Mouse (Mus musculus) cerebellum, adult 2 months (tissue): ENCODE measurements around the gene 1190007I07Rik. TPM values are rescaled to one million over a fixed set of nuclear protein-coding genes. Genes with fewer than 3 reads are reported as not detected.
A peak's percentile ranks its signal among the peaks of the same experiment; 100 is the strongest.

Experiments
- DNase-seq, 2 experiments: peaks; one replicate each; pipeline ENCODE4 v3.0.0; 2021
- H3K27ac ChIP-seq: fragments of 200-500 bp; 2 replicates; pipeline ENCODE4 v1.5.1; 2012; ENCODE audit warnings: low read length, control low read depth, inconsistent platforms; ENCODE audit not compliant: insufficient read depth
- H3K27me3 ChIP-seq: fragments of 200-500 bp; 2 replicates; pipeline ENCODE4 v1.6.1; 2012; ENCODE audit warnings: inconsistent platforms, mild to moderate bottlenecking, low read length, moderate library complexity; ENCODE audit not compliant: control insufficient read depth, insufficient read depth
- H3K4me1 ChIP-seq: fragments of 200-500 bp; 2 replicates; pipeline ENCODE4 v1.6.1; 2011; ENCODE audit warnings: low read length; ENCODE audit not compliant: control insufficient read depth, insufficient read depth
- H3K4me3 ChIP-seq: fragments of 200-500 bp; replicated peaks from 2 replicates; pipeline ENCODE3; 2011; ENCODE audit warnings: mild to moderate bottlenecking, low read depth, low read length, control low read depth; ENCODE audit not compliant: insufficient read depth
- CTCF ChIP-seq: fragments of 200-500 bp; IDR thresholded peaks from 2 replicates; pipeline ENCODE4 v1.5.1; 2011; ENCODE audit warnings: low read depth, mild to moderate bottlenecking, control low read depth, low read length, moderate library complexity, borderline replicate concordance; ENCODE audit not compliant: insufficient read depth
- POLR2A ChIP-seq: fragments of 200-500 bp; IDR thresholded peaks from 2 replicates; pipeline ENCODE4 v1.6.1; 2011; ENCODE audit warnings: low read length, control low read depth, borderline replicate concordance; ENCODE audit not compliant: insufficient read depth
- WGBS: fragments of 180-500 bp; shearing (Covaris S2); methylation state at CpG from one replicate; pipeline ENCODE4 v1.1.7; 2018; 5-methylcytosine and 5-hydroxymethylcytosine counted together
- polyA plus RNA-seq: library from polyadenylated mRNA; depleted of rRNA; stranded (reverse); fragments of >200 nt; gene quantifications from 2 replicates; pipeline ENCODE4 v1.2.3, GENCODE M21; 2012

The 1190007I07Rik gene
- polyA plus RNA-seq, 1 experiment: 34.6 TPM

DNA sequence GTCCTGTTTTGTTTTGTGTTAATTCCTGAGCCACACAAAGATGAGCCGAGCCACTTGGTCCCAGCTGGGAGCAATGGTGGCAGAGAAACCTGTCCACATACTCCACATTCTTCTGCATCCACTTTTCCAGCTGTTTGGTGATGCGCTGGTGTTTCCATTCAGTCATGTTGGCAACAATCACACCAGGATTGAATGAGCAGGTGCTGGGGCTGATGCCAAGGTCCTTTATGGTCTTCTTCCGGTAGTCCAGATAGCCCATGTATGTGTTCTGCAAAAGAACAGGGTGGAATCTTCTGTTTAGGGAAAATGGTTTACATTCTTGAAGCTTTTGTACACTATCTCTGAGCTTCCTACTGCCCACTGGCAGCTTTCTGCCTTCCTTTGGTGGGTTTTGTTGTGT, 31.6 kb upstream of the 1190007I07Rik start:
- Histone ChIP-seq H3K27ac (no peak overlapping the region), H3K27me3 (no peaks in the 10 kb centered on the region), H3K4me1 (no peaks in the 10 kb centered on the region), H3K4me3 (no peak overlapping the region)
- DNase-seq: no peak
- 73% methylated on average over 3 of the region's 3 CpGs for WGBS
- TF ChIP-seq POLR2A: no peak
- no peak for TF ChIP-seq CTCF

DNA sequence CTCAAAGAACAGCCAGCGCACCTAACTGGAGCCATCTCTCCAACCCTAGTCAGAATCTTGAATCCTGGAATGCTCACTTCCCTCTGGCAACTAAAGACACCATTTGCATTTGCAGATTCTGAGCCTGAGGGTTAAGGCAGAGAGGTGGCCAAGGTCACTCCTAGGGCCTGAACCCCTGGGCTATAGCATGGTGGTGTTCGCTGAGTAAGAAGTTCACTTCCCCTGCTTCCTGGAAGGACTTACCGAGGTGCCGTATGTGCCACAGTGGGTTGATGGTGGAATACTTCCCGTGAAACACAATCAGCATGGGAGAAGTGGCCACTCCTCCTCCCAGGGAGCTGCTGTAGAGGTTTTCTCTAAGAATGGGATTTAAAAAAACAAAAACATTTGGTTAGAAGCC, 29.6 kb upstream of the 1190007I07Rik start:
- DNase-seq: no peak
- 79% methylated on average over 5 of the region's 5 CpGs for WGBS
- H3K27ac ChIP-seq: no peak overlapping the region
- no peaks in the 10 kb centered on the region for H3K27me3 ChIP-seq
- no peak overlapping the region for H3K4me3 ChIP-seq
- no peak for TF ChIP-seq CTCF
- TF ChIP-seq POLR2A: no peak
- no peaks in the 10 kb centered on the region for H3K4me1 ChIP-seq

DNA sequence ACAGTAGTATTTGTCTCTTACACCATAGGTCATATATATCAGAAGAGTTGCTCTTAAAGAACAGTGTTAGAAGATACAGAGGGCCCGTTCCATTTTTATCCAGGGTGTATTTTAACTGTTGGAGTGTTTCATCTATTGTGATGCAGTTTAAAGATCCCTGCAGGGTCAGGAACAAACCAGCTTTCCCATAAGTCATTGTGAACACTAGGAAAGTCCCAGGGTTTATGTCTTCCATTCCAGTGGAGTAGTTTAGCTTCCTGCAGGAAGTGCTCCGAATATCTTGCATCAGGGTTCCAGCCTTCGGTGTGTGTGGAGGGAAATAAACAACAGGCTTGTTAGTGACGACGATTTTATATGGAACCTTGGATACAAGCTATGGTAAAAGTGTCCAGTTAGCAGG, 28.2 kb upstream of the 1190007I07Rik start:
- TF ChIP-seq POLR2A: no peak
- no peak for TF ChIP-seq CTCF
- Histone ChIP-seq H3K4me3 (no peak overlapping the region), H3K27me3 (no peaks in the 10 kb centered on the region), H3K27ac (no peak overlapping the region), H3K4me1 (no peaks in the 10 kb centered on the region)
- 90% methylated on average over 5 of the region's 5 CpGs for WGBS
- DNase-seq: no peak

DNA sequence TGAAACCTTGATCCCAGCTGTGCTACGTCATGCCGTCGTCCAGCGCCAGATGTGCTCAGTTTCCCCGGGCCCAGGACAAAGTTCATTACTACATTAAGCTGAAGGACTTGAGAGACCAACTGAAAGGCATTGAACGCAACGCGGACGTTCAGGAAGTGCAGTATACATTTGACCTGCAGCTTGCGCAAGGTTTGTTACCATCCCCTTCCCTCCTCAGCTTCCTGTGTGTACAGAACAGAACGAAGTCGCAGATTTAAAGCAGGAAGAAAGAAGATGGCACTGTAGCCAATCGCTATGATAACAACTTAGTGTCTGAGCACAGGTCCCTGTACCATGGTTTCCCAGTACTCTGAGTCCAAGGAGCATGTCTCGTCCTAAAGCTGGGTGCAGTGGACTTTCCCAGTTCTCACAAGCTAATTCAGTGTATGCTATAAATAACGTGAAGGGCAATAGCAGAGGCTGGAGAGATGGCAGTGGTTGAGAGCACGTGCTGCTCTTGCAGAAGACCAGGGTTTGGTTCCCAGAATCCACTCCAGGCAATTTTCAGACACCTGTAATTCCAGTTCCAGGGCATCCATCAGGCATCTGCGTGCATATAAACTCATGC, 24.3 kb upstream of the 1190007I07Rik start:
- H3K27ac ChIP-seq: no peak overlapping the region
- 95% methylated on average over 17 of the region's 17 CpGs for WGBS

DNA sequence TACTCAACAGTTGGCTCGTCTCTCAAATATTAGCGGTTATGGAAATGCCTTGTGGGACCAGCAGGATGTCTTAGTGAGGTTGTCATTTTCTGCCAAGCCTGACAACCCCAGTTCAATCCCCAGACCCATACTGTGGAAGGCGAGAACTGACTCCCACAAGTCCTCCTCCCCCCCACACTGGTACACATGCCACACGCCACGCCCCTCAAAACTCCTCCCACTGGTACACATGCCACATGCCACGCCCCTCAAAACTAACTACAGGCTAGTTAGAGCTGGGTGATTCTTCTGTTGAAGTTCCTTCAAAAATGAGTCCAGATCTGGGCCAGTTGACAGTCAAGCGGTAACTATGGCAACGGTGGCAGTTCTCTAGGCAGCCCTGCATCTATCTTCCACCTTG, 23.1 kb upstream of the 1190007I07Rik start:
- no peaks in the 10 kb centered on the region for H3K4me1 ChIP-seq

More for the DNA sequence above, 24.3 kb upstream of the 1190007I07Rik start:
- H3K4me1 ChIP-seq: no peaks in the 10 kb centered on the region
- TF ChIP-seq POLR2A (no peak), CTCF (no peak)
- DNase-seq: no peak
- H3K27me3 ChIP-seq: no peaks in the 10 kb centered on the region
- H3K4me3 ChIP-seq: no peak overlapping the region

DNA sequence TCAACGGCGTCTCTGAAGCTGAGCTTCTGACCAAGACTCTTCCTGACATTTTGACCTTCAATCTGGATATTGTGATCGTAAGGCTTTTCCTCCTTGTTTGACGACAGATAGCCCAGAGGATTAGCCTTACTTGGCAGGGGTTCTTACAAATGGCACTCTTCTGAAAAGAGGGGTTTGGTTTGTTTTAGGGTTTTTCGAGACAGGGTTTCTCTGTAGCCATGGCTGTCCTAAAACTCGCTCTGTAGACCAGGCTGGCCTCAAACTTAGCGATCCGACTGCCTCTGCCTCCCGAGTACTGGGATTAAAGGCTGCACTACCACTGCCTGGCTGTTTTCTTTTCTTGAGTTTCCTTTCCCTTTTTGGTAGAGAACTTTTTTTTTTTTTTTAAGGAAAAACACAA, 18.5 kb upstream of the 1190007I07Rik start:
- H3K4me3 ChIP-seq: no peak overlapping the region
- WGBS: 92% methylated on average over 9 of the region's 9 CpGs
- TF ChIP-seq CTCF (no peak), POLR2A (no peak)
- no peaks in the 10 kb centered on the region for H3K27me3 ChIP-seq
- H3K4me1 ChIP-seq: peaks cover 4% of the 10 kb centered on the region; the same call in 1 of the 2 replicates
- H3K27ac ChIP-seq: no peak overlapping the region
- DNase-seq: no peak

More for the DNA sequence above, 23.1 kb upstream of the 1190007I07Rik start:
- no peak for DNase-seq
- no peak for TF ChIP-seq POLR2A
- TF ChIP-seq CTCF: no peak
- Histone ChIP-seq H3K27ac (no peak overlapping the region), H3K27me3 (no peaks in the 10 kb centered on the region), H3K4me3 (no peak overlapping the region)
- WGBS: 86% methylated on average over 8 of the region's 8 CpGs

DNA sequence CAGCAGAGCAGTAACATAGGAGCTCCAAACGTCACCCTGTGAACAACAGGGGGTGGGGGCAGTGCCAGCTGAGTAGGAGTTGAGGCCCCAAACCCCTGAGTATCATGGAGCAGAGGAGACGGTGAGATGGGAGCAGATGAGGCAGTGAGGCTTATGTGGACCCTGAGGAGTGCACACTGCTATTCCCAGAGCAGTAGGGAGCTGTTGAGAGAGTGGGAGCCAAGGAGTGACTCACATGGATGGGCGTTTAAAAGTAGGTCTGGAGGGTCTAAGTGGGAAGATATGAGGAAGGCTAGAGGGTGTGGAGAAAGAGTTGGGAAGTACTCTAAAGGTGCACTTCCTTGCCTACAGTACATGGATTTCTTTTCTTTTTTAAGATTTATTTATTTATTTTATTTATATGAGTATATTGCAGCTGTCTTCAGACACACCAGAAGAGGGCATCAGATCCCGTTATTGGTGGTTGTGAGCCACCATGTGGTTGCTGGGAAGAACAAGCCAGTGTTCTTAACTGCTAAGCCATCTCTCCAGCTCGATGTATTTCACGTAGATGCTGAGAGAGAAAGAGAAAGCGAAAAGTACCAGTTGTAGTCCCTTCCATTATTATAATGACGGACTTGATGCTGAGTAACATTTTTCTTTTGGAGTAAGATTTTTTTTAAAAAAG, 16.1 kb upstream of the 1190007I07Rik start:
- no peak for TF ChIP-seq POLR2A
- no peak for TF ChIP-seq CTCF
- no peak overlapping the region for H3K27ac ChIP-seq
- H3K4me3 ChIP-seq: no peak overlapping the region
- DNase-seq: peak in 1 of 2 experiments; percentile 22
- H3K27me3 ChIP-seq: no peaks in the 10 kb centered on the region
- 72% methylated on average over 8 of the region's 8 CpGs for WGBS
- H3K4me1 ChIP-seq: peaks cover 4% of the 10 kb centered on the region; the same call in 1 of the 2 replicates

DNA sequence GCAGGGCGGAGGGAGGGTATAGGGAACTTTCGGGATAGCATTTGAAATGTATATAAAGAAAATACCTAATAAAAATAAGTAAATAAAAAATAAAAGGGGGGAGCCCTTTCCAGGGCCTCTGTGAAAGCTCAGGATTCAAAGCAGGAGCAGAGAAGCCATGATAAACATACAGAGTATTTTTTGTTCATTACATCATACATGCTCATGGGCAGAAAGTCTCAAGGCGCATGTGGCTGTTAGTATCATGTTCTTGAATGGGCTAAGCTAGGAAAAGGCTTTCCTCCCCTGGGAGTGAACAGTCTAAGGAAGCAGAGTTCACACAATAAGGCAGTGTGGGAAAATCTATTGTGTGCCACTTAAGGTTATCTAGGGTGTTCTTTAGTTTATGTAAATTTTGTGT, 13.3 kb upstream of the 1190007I07Rik start:
- 90% methylated on average over 3 of the region's 3 CpGs for WGBS
- peaks cover 7% of the 10 kb centered on the region for H3K4me1 ChIP-seq
- TF ChIP-seq POLR2A (no peak), CTCF (no peak)
- H3K27ac ChIP-seq: no peak overlapping the region
- no peak for DNase-seq
- no peaks in the 10 kb centered on the region for H3K27me3 ChIP-seq
- no peak overlapping the region for H3K4me3 ChIP-seq
